Mouse (Mus musculus): ENCODE data around the gene Ccdc73. TPM values are rescaled to one million over a fixed set of nuclear protein-coding genes. Genes with fewer than 3 reads are reported as not detected.
"Not testable (repeated sequence)": the region's sequence is repeated elsewhere in the genome, so short reads cannot be mapped to it uniquely, and the experiment has no call there.

The Ccdc73 gene
- polyA plus RNA-seq, 1 experiment from 2014 or later, result 12.6 TPM

DNA sequence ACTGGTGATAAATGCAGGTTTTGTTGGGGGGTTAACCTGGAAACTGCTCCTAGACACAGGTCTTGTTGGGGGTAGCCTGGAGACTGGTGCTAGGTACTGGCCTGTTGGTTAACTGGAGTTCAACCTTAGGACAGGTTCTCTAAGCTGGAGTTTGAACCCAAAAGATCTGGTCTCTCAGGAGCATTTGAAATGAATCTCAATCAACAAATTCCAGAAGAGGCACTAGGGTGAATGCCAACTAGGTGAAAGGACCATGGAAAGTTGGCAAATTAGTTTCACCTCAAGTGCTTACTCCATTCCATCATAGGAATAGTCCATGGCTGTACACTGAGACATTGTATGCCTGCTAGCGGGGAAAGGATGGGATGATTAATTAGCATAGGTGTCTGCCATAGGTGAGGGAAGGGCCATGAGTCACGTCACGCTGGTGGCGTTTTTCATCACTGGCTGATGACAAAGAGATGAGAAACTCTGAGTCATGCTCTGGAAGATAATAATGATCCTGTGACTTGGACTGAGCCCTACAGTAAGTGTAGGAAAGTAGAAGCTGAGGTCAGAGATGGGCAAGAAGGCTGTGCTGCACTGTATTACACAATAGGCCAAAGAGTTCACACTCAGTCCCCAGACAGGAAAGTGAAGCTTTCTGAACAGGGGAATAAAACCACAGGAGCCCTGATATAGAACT, 3.3 kb upstream of the Ccdc73 start:
- Histone ChIP-seq H3K4me2 (ENCODE audit: low read length) (no peak overlapping the region), H3K36me3 (ENCODE audit: insufficient read depth, low read length) (no peaks in the 10 kb centered on the region), H3K4me3 (replicated peaks; ENCODE audit: low read depth, low read length) (no peak overlapping the region), H3K9me3 (replicated peaks; ENCODE audit: low read length) (no peaks in the 10 kb centered on the region), H3K27me3 (ENCODE audit: insufficient read depth, low read length) (no peaks in the 10 kb centered on the region), H3K4me1 (replicated peaks; ENCODE audit: insufficient read depth, low read length) (no peaks in the 10 kb centered on the region), H3K9ac (ENCODE audit: low read depth, low read length) (no peak overlapping the region), H3K27ac (no peak overlapping the region)
- no peak for ATAC-seq (replicated peaks; ENCODE audit: low FRiP score, low read depth)
- WGBS, result 87% methylated on average over 4 of the region's 4 CpGs
- no peak for DNase-seq (ENCODE audit: low spot score)
- no peak for TF ChIP-seq CTCF (IDR thresholded peaks at IDR 0.05; ENCODE audit: low read depth)

DNA sequence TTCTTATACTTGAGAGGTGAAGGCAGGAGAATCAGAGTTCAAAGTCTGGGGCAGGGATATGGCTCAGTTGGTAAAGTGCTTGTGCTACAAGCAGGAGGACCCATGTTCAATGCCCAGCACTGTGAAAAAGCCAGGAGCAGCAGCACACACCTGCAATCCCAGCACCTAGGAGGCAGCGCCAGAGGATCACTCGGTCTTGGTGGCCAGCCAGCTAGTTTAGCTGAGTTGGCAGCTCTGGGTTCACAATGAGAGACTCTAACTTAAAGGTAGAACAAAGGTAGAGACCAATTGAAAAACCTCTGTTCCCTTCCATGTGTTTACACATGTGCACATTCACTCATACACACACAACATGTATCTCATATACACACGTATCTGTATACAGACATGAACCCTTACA, 1.5 kb downstream of the Ccdc73 start:
- no peak for DNase-seq (ENCODE audit: low spot score)
- no peaks in the 10 kb centered on the region for H3K36me3 ChIP-seq (ENCODE audit: insufficient read depth, low read length)
- H3K4me3 ChIP-seq (replicated peaks; ENCODE audit: low read depth, low read length), result no peak overlapping the region
- H3K27me3 ChIP-seq (ENCODE audit: insufficient read depth, low read length), result no peaks in the 10 kb centered on the region
- WGBS, result 83% methylated on average over 3 of the region's 3 CpGs
- no peak overlapping the region for H3K9ac ChIP-seq (ENCODE audit: low read depth, low read length)
- no peaks in the 10 kb centered on the region for H3K4me1 ChIP-seq (replicated peaks; ENCODE audit: insufficient read depth, low read length)
- no peak overlapping the region for H3K27ac ChIP-seq
- H3K4me2 ChIP-seq (ENCODE audit: low read length), result no peak overlapping the region
- ATAC-seq (replicated peaks; ENCODE audit: low FRiP score, low read depth), result no peak
- no peak for TF ChIP-seq CTCF (IDR thresholded peaks at IDR 0.05; ENCODE audit: low read depth)
- no peaks in the 10 kb centered on the region for H3K9me3 ChIP-seq (replicated peaks; ENCODE audit: low read length)

DNA sequence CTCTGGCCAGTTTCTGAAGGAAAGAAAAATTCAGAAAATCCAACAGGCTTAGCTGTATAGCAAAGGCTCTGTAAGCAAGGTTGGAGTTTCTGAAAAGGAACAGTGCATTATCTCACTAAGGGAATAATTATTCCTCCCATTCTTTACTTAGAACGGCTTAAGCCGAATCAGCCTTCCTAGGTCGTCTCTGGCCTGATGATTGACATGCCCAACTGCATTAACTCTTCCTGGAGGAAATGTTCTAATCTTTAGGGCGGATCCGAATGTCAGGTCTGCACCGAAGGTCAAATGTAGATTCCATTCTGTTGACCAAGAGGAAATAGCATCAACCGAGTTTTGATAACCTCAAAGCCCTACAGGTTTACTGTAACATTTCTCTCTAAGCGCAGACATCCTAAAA, 11.2 kb downstream of the Ccdc73 start:
- Histone ChIP-seq H3K27ac (no peak overlapping the region), H3K4me3 (replicated peaks; ENCODE audit: low read depth, low read length) (no peak overlapping the region), H3K9me3 (replicated peaks; ENCODE audit: low read length) (no peaks in the 10 kb centered on the region), H3K4me2 (ENCODE audit: low read length) (no peak overlapping the region), H3K9ac (ENCODE audit: low read depth, low read length) (no peak overlapping the region), H3K27me3 (ENCODE audit: insufficient read depth, low read length) (no peaks in the 10 kb centered on the region), H3K36me3 (ENCODE audit: insufficient read depth, low read length) (no peaks in the 10 kb centered on the region), H3K4me1 (replicated peaks; ENCODE audit: insufficient read depth, low read length) (no peaks in the 10 kb centered on the region)
- DNase-seq (ENCODE audit: low spot score), result no peak
- ATAC-seq (replicated peaks; ENCODE audit: low FRiP score, low read depth), result no peak
- 83% methylated on average over 8 of the region's 8 CpGs for WGBS
- TF ChIP-seq CTCF (IDR thresholded peaks at IDR 0.05; ENCODE audit: low read depth), result no peak

GRCm38 (mm10) chr2:104886109-104886508, 18.5 kb downstream of the Ccdc73 start:
- no peaks in the 10 kb centered on the region for H3K9me3 ChIP-seq (replicated peaks; ENCODE audit: low read length)

GRCm38 (mm10) chr2:104887331-104887730, 19.7 kb downstream of the Ccdc73 start:
- ATAC-seq (replicated peaks; ENCODE audit: low FRiP score, low read depth), result not testable (repeated sequence)
- WGBS, result 54% methylated on average over 2 of the region's 2 CpGs

More at GRCm38 (mm10) chr2:104886109-104886508, 18.5 kb downstream of the Ccdc73 start:
- Histone ChIP-seq H3K9ac (ENCODE audit: low read depth, low read length) (no peak overlapping the region), H3K4me3 (replicated peaks; ENCODE audit: low read depth, low read length) (no peak overlapping the region), H3K27ac (no peak overlapping the region), H3K36me3 (ENCODE audit: insufficient read depth, low read length) (no peaks in the 10 kb centered on the region), H3K4me2 (ENCODE audit: low read length) (no peak overlapping the region), H3K4me1 (replicated peaks; ENCODE audit: insufficient read depth, low read length) (no peaks in the 10 kb centered on the region), H3K27me3 (ENCODE audit: insufficient read depth, low read length) (no peaks in the 10 kb centered on the region)
- WGBS, result 93% methylated on average over 18 of the region's 18 CpGs
- ATAC-seq (replicated peaks; ENCODE audit: low FRiP score, low read depth) (no peak), DNase-seq (ENCODE audit: low spot score) (no peak)
- TF ChIP-seq CTCF (IDR thresholded peaks at IDR 0.05; ENCODE audit: low read depth), result no peak

GRCm38 (mm10) chr2:104887882-104888566, 20.4 kb downstream of the Ccdc73 start:
- Histone ChIP-seq H3K4me2 (ENCODE audit: low read length) (no peak overlapping the region), H3K27ac (no peak overlapping the region), H3K9ac (ENCODE audit: low read depth, low read length) (no peak overlapping the region), H3K36me3 (ENCODE audit: insufficient read depth, low read length) (no peaks in the 10 kb centered on the region), H3K4me1 (replicated peaks; ENCODE audit: insufficient read depth, low read length) (no peaks in the 10 kb centered on the region), H3K27me3 (ENCODE audit: insufficient read depth, low read length) (no peaks in the 10 kb centered on the region), H3K9me3 (replicated peaks; ENCODE audit: low read length) (no peaks in the 10 kb centered on the region), H3K4me3 (replicated peaks; ENCODE audit: low read depth, low read length) (no peak overlapping the region)
- TF ChIP-seq CTCF (IDR thresholded peaks at IDR 0.05; ENCODE audit: low read depth), result peak; percentile 95
- 21% methylated on average over 10 of the region's 10 CpGs for WGBS
- ATAC-seq (replicated peaks; ENCODE audit: low FRiP score, low read depth) (peak; percentile 33; the same call in 1 of the 2 replicates), DNase-seq (ENCODE audit: low spot score) (peak; percentile 92)

More at GRCm38 (mm10) chr2:104887331-104887730, 19.7 kb downstream of the Ccdc73 start:
- not testable (repeated sequence) for H3K9ac ChIP-seq (ENCODE audit: low read depth, low read length); DNase-seq (ENCODE audit: low spot score); H3K27ac ChIP-seq; H3K9me3 ChIP-seq (replicated peaks; ENCODE audit: low read length); H3K4me1 ChIP-seq (replicated peaks; ENCODE audit: insufficient read depth, low read length); H3K4me3 ChIP-seq (replicated peaks; ENCODE audit: low read depth, low read length); H3K27me3 ChIP-seq (ENCODE audit: insufficient read depth, low read length); H3K36me3 ChIP-seq (ENCODE audit: insufficient read depth, low read length); H3K4me2 ChIP-seq (ENCODE audit: low read length)
